Mouse (Mus musculus) cerebellum, postnatal 14 days (tissue): Measurements from ENCODE around the gene Olfr1502.
"Not testable (repeated sequence)": the region's sequence is repeated elsewhere in the genome, so short reads cannot be mapped to it uniquely, and the experiment has no call there.

Experiments
- DNase-seq, 2 experiments: peaks; one replicate each; pipeline ENCODE4 v3.0.0; 2021; ENCODE audit warnings: mixed read lengths in 2 of 2

Olfr1502 gene

GRCm38 (mm10) chr19:13861495-13861894 is at the start of gene Olfr1502:
Gene Olfr1502 (plus strand): TSS chr19:13861795.
- no peak for DNase-seq

GRCm38 (mm10) chr19:13812823-13813222 is 48.8 kb upstream of the Olfr1502 start:
- DNase-seq, result peak in 1 of 2 experiments; percentile 5

- DNase-seq, result peak; percentile 28 to 34
Measured at GRCm38 (mm10) chr19:13818827-13819226, 42.8 kb upstream of the Olfr1502 start.

GRCm38 (mm10) chr19:13819347-13819746 is 42.2 kb upstream of the Olfr1502 start, which contains the start of gene Olfr1499:
Gene Olfr1499 (minus strand): TSS chr19:13819447.
- DNase-seq, result no peak

GRCm38 (mm10) chr19:13820847-13821246 is 40.7 kb upstream of the Olfr1502 start:
- no peak for DNase-seq

GRCm38 (mm10) chr19:13828447-13828846 is 33.1 kb upstream of the Olfr1502 start:
- DNase-seq, result no peak

GRCm38 (mm10) chr19:13830388-13830787 is 31.2 kb upstream of the Olfr1502 start, which contains the start of gene Olfr1500:
Gene Olfr1500 (minus strand): TSS chr19:13830488.
- DNase-seq, result no peak

- not testable (repeated sequence) for DNase-seq
Measured at GRCm38 (mm10) chr19:13850592-13850991, 11.0 kb upstream of the Olfr1502 start, which contains the start of gene Olfr1501. Gene Olfr1501 (minus strand): TSS chr19:13850692.

GRCm38 (mm10) chr19:13897828-13898227 is 36.2 kb downstream of the Olfr1502 start, which contains the start of gene Olfr1504:
Gene Olfr1504 (minus strand): TSS chr19:13897928.
- no peak for DNase-seq
